Mouse (Mus musculus): ENCODE data around the gene Fgf18. TPM values are rescaled to one million over a fixed set of nuclear protein-coding genes. Genes with fewer than 3 reads are reported as not detected.

Gene Fgf18
- total RNA-seq, 2 experiments from 2014 or later, result 2.4 to 2.9 TPM

GRCm38 (mm10) chr11:33150364-33150763 lies 3.2 kb upstream of the Fgf18 start:
- no peak for DNase-seq

GRCm38 (mm10) chr11:33149453-33149852 lies 2.3 kb upstream of the Fgf18 start:
- no peak for DNase-seq

DNA sequence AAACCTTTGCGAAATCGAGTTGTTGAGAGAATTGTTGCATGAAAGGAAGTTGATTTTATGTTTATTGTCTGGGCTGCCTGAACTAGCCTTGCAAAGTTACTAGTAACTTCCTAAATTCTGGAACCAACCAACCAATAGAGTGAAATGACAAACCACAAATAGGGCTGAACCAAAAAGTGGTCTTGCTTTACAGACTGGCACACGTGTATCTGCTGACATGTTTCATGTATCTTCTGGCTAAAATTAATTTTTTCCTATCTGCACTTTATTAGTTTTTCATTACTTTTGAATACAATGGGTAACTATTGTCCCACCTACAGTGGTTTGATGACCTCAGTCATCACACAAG lies 1.9 kb upstream of the Fgf18 start:
- DNase-seq, result no peak

GRCm38 (mm10) chr11:33148338-33149087 lies 1.3 kb upstream of the Fgf18 start:
- peak; percentile 65 to 67 for DNase-seq

DNA sequence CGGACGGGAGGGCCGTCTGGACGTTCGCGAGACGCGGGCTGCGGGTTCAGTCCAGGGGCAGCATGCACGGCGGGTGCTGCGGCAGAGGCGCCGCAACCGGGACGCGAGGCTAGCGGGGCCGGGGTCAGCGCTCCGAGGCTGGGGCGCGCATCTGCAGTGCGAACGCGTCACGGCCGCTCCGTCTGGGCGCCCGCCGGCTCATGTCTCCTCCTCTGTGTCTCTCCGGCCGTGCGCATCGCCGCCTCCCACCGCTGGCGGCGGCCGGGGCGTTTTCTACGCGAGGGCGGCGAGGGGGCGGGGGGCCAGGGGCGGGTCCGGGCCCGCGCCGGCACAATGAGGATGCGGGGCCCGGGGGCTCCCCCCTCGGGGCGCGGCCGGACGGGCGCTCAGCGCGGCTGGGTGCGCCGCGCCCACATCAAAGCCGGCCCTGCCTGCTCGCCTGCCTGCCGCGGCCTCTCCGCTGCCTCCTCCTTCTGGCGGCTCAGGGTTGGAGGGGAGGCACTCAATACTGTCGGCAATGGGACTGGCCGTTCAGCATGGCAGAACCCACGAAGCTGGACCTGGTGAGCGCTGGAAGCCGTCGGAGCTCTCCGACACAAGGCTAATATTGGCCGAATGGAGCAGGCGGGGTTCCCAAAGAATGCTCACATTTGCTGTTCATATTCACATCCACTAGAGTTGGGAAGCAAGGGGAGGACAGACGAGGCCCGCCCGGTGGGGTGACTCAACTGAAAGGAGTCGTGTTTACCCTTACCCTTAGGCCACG lies 555 bp upstream of the Fgf18 start:
- peak in 1 of 2 experiments; percentile 38 for DNase-seq

DNA sequence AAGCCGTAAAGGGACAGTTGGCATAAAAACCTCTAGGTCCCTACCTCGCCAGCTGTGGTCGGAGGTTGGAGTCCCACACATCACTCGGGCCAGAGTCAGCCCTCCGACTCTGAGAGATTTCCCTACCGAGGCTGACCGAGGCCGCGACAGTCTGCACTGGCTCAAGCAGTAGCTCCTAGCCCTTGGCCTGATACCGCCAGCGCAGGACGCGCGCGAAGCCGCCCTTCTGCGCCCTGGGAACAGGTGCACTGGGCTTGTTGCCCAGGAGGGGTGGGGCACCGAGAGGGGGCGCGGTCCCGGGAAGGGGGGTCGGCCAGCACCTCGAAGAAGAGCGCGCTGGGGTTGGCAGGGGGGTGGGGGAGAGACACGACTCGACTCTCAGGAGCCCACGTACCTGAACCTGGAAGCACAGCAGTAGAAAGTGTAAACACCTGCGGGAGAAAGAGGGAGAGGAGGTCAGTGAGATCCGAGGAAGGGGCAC lies 509 bp downstream of the Fgf18 start:
- DNase-seq, result peak in 1 of 2 experiments; percentile 23

- peak; percentile 66 to 75 for DNase-seq
Measured at GRCm38 (mm10) chr11:33146143-33146497, 1.1 kb downstream of the Fgf18 start.

GRCm38 (mm10) chr11:33145201-33146142 lies 1.7 kb downstream of the Fgf18 start:
- DNase-seq, result no peak

DNA sequence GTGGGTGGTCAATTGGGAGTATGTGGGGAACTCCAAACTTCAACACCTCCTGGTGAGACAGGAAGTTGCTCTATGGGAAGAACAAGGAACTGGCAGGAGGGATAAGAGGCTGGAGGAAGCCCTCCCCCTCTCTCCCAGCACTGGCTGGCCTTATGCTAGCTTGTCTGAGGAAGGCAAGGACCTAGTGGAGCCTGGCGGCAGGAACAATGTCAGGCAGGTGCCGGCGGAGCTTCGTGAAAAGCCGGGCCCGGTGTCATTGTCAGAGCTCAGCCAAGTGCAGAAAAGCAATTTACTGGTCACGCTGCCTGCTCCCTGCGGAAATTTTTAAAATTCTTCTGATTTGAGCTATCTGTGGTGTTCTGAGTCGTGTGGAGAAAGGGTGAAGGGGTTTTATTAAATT lies 3.3 kb downstream of the Fgf18 start:
- DNase-seq, result no peak

GRCm38 (mm10) chr11:33142801-33143200 lies 4.4 kb downstream of the Fgf18 start:
- DNase-seq, result no peak

DNA sequence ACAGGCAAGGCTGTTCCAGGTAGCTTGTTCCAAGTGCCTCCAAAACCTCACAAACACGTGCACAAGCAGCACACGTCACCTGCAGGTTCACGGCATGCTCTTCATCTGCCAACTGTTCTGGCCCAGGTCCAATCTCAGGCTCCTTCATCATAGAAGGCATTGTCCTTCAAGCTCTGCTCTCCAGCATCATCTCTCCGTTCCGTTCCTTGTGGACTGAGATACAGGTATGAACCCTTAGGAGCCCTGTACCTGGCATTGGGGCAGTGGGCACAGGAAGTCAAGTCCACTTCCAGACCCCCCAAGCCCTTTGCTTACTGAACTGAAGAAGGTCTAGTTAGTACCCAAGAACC lies 7.1 kb downstream of the Fgf18 start:
- DNase-seq, result no peak

DNA sequence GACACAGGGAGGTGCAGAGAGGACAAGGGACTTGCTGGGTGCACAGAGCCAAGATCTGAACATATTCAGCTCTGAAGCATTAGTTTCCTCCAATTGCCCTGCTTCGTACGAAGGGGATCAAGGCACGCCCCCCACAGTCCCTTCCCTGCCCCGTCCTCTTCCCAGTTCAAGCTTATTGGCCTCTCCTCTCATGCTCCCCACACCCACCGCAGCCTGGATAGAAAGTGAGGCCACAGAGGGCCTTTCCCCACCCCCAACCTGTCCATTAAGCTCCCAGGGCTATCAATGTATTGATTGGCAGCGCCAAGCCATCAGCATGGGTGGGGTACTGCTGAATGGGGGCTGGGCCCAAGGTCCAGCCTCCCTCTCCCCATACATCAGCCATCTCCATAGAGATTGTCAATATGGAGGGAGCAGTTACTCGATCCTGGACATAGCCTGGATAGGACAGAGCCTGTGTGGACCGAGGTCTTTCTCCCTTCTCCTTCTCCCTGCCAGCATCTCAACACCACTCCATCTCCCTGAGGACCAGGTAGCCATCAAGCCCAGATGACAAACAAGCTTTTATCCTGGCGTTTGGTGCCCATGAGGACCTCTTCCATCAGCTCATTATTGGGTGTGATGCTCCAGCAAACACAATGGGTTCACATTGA lies 7.6 kb downstream of the Fgf18 start:
- DNase-seq, result no peak

- no peak for DNase-seq
Measured at GRCm38 (mm10) chr11:33138686-33139085, 8.5 kb downstream of the Fgf18 start.

DNA sequence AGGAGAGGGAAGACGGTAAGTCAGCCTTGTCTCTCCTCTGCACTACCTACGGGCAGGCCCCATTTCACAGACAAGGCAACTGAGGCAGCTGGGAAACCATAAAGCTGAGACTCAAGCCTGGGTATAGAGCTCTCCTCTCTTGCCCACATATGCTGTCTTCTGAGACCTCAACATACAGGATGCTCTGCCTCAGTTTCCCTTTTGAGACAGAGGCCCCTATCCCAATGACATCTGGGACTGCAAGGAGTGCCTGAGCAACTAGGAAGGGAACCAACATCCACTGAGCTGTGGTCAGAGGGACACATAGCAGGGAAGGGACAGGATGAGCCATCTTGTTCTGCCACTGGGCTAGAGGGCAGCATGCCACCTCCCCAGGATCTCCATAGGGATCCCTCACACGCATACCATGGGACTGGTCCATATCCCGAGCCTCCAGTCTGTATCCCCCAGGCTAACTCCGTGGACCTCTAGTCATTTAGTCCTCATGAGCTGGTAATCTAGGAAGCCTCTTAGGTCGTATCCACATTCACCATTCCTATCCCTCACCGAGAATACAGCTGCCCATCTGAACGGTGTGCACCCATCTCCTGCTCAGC lies 12.7 kb downstream of the Fgf18 start:
- DNase-seq, result no peak

DNA sequence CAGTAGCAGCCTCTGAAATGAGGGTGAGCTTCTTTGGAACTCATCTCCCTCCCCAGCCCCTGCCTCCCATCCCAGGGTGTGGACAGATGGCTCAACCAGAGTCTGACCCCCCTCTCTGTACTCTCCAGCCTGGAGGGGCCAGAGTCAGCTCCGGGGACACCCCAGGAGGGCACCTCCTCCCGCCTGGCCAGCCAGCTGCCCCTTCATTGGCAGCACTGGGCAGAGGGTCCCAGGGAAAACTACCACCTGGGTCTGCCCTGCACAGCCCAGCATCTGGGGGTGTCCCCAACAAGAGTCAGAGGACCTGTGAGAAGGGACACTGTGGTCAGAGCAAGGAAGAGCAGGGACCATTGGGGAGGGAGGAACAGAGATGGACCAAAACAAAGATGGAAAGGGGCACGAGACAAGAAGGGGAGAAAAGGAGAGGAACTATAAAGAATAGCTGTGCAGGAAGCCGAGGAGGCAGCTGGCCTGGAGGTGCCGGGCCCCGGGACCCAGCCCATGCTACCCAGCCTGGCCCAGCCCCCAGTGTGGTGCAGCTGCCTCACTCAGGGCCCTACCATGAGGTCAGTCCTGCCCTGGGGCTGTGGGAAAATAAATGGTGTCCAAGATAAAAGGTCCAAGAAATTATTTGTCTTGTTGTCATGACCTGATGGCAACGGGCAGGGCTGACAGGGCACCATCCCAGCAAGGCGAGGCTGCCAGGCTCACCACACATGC lies 14.4 kb downstream of the Fgf18 start:
- DNase-seq, result no peak

DNA sequence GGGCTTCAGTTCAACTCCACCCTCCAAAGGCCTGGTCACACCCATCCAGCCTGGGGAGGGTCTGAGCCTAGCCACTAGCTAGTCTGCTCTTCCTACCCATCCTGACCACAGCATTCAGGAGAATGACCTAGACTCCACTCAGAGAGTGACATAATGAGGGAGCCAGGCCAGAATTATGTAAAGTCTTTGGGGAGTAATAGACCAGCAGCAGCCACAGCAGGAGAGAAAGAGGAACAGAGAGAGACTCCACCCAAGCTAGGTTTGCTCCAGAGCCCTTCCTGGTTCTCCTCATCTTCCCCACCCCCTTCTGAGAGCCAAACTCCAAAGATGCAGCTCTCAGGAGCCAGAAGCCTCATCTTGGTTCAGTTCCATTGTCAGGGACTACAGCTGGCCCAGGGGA lies 20.1 kb downstream of the Fgf18 start:
- DNase-seq, result no peak

DNA sequence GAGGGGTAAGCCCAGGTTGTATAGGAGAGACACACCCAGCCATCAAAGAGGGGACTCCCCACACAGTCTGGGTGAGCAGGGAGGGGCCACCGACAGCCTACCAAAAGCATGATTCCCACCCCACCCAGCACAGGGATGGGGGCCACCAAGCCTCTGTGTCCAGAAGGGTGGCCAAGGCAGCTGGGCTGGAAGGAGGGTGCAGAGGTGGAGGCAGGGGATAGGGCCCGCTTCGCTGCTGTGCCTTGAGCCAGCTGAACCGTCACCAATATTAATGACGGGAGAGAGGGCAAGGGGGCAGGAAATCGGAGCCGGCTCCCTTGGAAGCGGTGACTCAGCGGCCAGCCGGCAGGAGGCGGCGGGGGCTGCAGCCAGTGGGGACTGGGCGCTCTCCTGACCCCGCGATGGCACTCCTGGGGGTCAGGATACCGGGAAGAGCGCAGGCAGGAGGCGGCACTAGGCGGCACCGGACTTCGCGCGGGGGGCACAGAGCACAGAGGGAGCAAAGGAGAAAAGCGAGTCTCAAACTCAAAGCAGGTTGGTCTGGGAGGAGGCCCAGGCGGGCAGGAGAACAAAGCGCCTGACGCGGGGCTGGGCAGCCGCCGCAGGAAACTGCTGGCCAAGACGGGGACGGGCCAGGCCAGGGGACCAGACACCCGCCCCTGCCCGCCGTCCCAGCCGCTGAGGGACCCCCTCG lies 24.5 kb downstream of the Fgf18 start:
- DNase-seq, result peak in 1 of 2 experiments; percentile 10

- no peak for DNase-seq
Measured at GRCm38 (mm10) chr11:33119556-33119955, 27.6 kb downstream of the Fgf18 start.

- no peak for DNase-seq
Measured at GRCm38 (mm10) chr11:33119116-33119515, 28.1 kb downstream of the Fgf18 start.

GRCm38 (mm10) chr11:33118480-33118879 lies 28.7 kb downstream of the Fgf18 start:
- no peak for DNase-seq

DNA sequence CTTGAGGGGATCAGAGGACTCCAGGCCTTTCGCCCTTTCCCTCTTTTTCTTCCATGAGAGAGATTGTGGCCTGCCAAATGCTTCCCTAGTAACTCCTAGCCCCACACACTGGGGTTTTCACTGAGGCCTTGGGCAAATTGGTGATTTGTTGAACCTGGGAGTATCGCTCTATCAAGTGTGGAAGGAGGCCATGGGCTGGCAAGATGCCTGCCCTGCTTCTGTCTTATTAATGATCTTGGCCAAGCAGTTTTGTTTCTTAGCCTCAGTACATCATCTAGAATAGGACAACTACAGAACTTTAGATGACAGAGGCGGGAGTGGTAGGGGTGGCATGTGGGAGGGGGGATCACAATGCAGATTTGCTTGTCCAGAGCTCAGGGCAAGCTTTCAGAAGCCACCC lies 31.4 kb downstream of the Fgf18 start:
- DNase-seq, result no peak
